Mouse (Mus musculus): Measurements from ENCODE around the gene Unc13a.

GRCm38 (mm10) chr8:71633164-71633563, 38.4 kb downstream of the Unc13a start:
- TF ChIP-seq GATA1 (IDR thresholded peaks at IDR 0.05; ENCODE audit: low read length): no peak
- no peak for TF ChIP-seq TAL1 (IDR thresholded peaks at IDR 0.05; ENCODE audit: low read length)

Data from erythroblast, embryonic 14.5 days (primary cell).